14 mouse cellular contexts compared by ENCODE assay signal in genomic region chr15:83257906-83258305, GRCm38 (mm10). TPM values are rescaled to one million over a fixed set of nuclear protein-coding genes. Genes with fewer than 3 reads are reported as not detected.
DNase-seq lines count a peak whose midpoint lies in the region; ATAC-seq lines count a peak whose summit lies in the region.
"Had no signal": no experiment of that assay in that cellular context is flagged by ENCODE, and none has a peak within 500 bp of the region (broad histone marks: within the 10 kb centered on the region; RNA-seq: fewer than 3 reads in every experiment).

No protein-coding gene starts in this region.

- no peaks in the 10 kb centered on the region for H3K36me3 ChIP-seq in heart, embryonic 12.5 days
- no peaks in the 10 kb centered on the region for H3K36me3 ChIP-seq in stomach, embryonic 16.5 days (ENCODE audit: control insufficient read depth, insufficient read depth, low read length)
- H3K36me3 ChIP-seq: liver, embryonic 15.5 days; midbrain, embryonic 12.5 days had no signal

- H3K4me3 ChIP-seq in heart, embryonic 12.5 days, result no peak overlapping the region
- H3K4me3 ChIP-seq in stomach, embryonic 16.5 days (replicated peaks; ENCODE audit: low read length), result no peak overlapping the region
- H3K4me3 ChIP-seq: liver, embryonic 15.5 days; midbrain, embryonic 12.5 days had no signal

- peaks cover 2% of the 10 kb centered on the region; the same call in 1 of the 2 replicates for H3K27me3 ChIP-seq in heart, embryonic 12.5 days (replicated peaks)
- H3K27me3 ChIP-seq in stomach, embryonic 16.5 days (ENCODE audit: control insufficient read depth, insufficient read depth, low read length), result no peaks in the 10 kb centered on the region

- ATAC-seq in heart, embryonic 12.5 days (ENCODE audit: insufficient number of reproducible peaks, low FRiP score), result no peak
- no peak for ATAC-seq in stomach, embryonic 16.5 days (ENCODE audit: insufficient read depth, low FRiP score)

- H3K9me3 ChIP-seq in heart, embryonic 12.5 days (replicated peaks), result 0 out of 2 replicates have a peak, but pooled peaks cover 3% of the 10 kb centered on the region
- peaks cover 4% of the 10 kb centered on the region; the same call in 1 of the 2 replicates for H3K9me3 ChIP-seq in stomach, embryonic 16.5 days (replicated peaks; ENCODE audit: control insufficient read depth, low read length)
- H3K9me3 ChIP-seq: liver, embryonic 15.5 days; midbrain, embryonic 12.5 days had no signal

- no peak overlapping the region for H3K27ac ChIP-seq in heart, embryonic 12.5 days (ENCODE audit: poor library complexity, severe bottlenecking)
- no peak overlapping the region for H3K27ac ChIP-seq in stomach, embryonic 16.5 days (ENCODE audit: low read length)
- H3K27ac ChIP-seq: liver, embryonic 15.5 days; midbrain, embryonic 12.5 days had no signal

- no peak overlapping the region for H3K9ac ChIP-seq in heart, embryonic 12.5 days
- 0 out of 2 replicates have a peak overlapping the region, but pooled peaks have one; percentile 0 for H3K9ac ChIP-seq in stomach, embryonic 16.5 days (ENCODE audit: low read length)
- H3K9ac ChIP-seq: liver, embryonic 15.5 days; midbrain, embryonic 12.5 days had no signal

- no peak overlapping the region for H3K4me2 ChIP-seq in heart, embryonic 12.5 days
- H3K4me2 ChIP-seq in stomach, embryonic 16.5 days (ENCODE audit: low read depth, low read length), result no peak overlapping the region
- H3K4me2 ChIP-seq: liver, embryonic 15.5 days; midbrain, embryonic 12.5 days had no signal

- H3K4me1 ChIP-seq in heart, embryonic 12.5 days (replicated peaks), result no peaks in the 10 kb centered on the region
- H3K4me1 ChIP-seq in stomach, embryonic 16.5 days (ENCODE audit: control insufficient read depth, insufficient read depth, low read length), result no peaks in the 10 kb centered on the region
- H3K4me1 ChIP-seq: midbrain, embryonic 12.5 days had no signal

- 74% methylated on average over 13 of the region's 13 CpGs for WGBS in heart, embryonic 12.5 days
- 57% methylated on average over 13 of the region's 13 CpGs for whole genome bisulfite sequencing in stomach, embryonic 16.5 days

- DNase-seq in heart, adult 18-20 months, result peak; percentile 46 to 47
- DNase-seq in kidney, postnatal 4 days, result peak; percentile 45 to 63
- no peak for DNase-seq in kidney, adult 8-10 months
- peak; percentile 32 for DNase-seq in right cerebral cortex, postnatal 14 days
- DNase-seq in right cerebral cortex, postnatal 25 days, result no peak
- no peak for DNase-seq in cerebellum, postnatal 4 days (ENCODE audit: low spot score in 2 of 2)
- DNase-seq: adrenal gland, postnatal 10 days; kidney, adult 18-20 months; thymus, adult 18-20 months had no signal

RNA-seq across cellular contexts. Expression of gene A4galt, which starts 6.3 kb away (rescaled TPM):
- total RNA-seq in heart, adult 18-20 months (2021), result 1 to 10 TPM; 7.0 to 7.2 TPM
- polyA plus RNA-seq in heart, embryonic 12.5 days (2016; fragmentation: Nextera tagmentation; extraction: Ambion mirVana), result 0.18 TPM in 2 replicates
- 15.3 and 16.9 TPM in 2 replicates for polyA plus RNA-seq in stomach, embryonic 16.5 days (2015; fragmentation: Nextera tagmentation; extraction: Ambion mirVana)
- total RNA-seq: common myeloid progenitor, adult 5-6 weeks had no signal

Comparison
In these comparisons a context has a peak if more than half of its experiments do, and no peak if none do; other contexts are left out.
1. DNase-seq: peak in heart, adult 18-20 months (2 of 2), kidney, postnatal 4 days (2 of 2) and right cerebral cortex, postnatal 14 days (single experiment); none in kidney, adult 8-10 months (0 of 2), right cerebral cortex, postnatal 25 days (single experiment) and cerebellum, postnatal 4 days (0 of 2).
2. RNA of gene A4galt, which starts 6.3 kb away (polyA plus RNA-seq): 15.3 to 16.9 TPM in stomach, embryonic 16.5 days; 0.18 TPM in heart, embryonic 12.5 days; every median in the first group is over 10 times any median in the second.